Mouse (Mus musculus) Muller cell, postnatal 12 days (primary cell): ENCODE measurements at regions not wholly inside any gene's neighbourhood (a gene's known extent, or its start where the extent isn't known, plus 50 kb on each side); places are given as distances from the start of the nearest gene placed in this dataset.
"Not testable (repeated sequence)": the region's sequence is repeated elsewhere in the genome, so short reads cannot be mapped to it uniquely, and the experiment has no call there.

Experiments
- DNase-seq: peaks from one replicate; pipeline ENCODE4 v3.0.0-alpha.2; 2015; ENCODE audit errors: inconsistent ontology term

DNA sequence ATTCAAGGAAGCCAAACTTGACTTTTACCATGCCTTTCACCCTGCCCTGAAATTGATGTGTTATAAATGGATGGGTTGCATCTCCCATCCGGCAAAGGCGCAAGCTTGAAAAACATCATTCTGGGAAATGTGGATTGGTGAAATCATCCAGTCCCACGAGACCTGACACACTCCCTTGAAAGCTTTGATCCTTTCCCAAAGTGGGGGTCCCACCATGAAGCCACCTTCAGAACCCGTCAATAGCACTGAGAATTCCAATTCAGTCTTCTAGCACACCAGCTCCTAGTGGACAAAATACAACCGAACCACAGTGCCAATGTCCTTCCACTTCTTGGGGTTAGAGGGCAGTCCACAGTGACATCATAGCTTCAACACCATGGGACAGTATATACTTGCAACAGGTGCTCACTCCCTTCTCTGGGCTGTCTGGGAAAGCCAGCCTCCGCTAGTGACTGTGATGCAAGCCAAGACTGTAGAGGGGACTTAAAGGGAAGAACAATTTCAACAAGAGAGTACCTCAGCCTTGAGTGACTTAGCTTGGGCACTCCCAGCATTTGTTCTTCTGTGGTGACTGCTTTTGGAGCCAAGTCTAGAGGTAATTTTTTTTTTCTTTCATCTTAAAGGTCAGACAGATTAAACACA, 126.6 kb upstream of the Gmds start:
- no peak for DNase-seq

DNA sequence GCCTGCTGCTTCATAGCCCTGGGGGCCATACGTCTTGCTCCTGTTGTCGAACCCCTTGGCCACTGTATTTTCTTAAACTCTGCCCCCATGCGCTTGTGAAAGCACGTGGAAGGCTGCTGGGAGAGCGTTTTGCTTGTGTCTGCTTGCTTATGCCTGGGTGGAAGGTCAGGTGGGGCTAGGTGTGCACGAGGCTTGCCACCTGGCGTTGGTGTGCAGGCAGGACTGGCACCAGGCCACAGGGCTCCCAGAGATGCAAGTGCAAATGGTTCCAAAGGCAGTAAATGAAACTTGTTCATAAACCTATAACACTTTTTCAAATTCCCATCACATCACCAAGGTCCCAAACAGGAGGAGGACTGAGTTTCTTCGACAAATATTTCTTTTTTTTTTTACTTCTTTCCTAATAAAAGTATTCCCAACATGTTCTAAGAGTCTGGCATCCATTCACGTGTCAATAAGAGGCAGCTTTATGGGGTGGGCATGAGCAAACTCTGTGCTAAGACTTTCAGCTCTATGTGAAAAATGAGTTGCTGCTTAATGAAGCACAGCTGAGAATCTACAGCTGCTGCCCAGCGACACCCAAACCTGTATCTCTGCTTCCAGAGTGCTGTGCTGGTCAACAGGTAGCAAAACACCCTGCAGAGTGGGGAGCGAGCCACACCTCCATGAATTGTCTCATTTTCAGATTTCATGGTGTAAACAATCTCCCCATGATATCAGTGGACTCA, 116.0 kb upstream of the Gmds start:
- DNase-seq, result no peak

DNA sequence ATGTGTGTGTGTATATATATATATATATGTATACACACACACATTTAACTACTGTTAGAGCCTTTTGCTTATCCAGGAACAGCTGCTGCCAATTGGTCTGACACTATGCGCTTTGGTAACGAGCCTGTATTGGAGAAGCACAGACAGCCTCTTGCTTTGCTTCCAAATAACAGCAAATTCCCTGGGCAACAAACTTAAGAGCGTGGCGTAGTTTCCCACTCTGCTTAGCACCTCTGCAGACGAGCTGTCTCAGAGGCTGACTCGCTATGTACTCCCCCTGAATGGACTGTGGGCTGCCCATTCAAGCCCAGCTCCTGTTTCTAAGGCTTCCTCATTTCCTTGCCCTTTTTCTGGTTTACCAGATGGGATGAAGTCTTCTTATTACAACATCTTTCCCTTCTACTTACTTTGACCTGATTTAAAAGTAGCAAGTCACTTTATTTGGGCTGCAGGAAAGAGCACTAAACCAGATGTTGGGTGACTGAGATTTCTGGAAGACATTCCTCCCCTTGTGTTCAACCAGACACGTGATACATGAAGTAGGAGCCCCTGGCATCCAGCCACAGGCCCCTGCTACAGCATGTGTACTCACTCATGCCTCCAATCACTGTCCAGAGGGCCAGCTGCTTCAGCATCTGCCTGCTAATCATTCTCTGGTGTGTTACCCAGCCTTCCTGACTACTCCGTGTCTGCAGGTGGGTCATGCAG, 111.3 kb upstream of the Gmds start:
- no peak for DNase-seq

DNA sequence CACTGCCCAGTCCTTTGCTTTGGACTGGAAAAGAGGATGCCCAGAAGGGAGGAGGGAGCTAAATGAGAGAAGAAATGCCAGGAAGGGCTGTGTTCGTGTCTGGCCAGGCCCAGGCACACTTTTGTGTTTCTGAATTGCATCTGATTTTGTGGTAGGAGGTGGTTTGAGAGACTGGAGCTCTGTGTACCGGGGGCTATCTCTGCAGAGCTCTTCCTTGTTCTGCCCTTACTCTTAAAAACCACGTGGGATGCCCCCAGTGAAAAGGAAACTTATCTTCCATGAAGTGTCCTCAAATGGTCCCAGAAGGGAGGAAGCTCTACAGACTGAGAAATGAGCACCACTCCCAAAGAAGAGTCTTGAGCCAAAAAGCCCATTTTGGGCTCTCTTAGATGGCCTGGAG, 106.0 kb upstream of the Gmds start:
- DNase-seq, result no peak

DNA sequence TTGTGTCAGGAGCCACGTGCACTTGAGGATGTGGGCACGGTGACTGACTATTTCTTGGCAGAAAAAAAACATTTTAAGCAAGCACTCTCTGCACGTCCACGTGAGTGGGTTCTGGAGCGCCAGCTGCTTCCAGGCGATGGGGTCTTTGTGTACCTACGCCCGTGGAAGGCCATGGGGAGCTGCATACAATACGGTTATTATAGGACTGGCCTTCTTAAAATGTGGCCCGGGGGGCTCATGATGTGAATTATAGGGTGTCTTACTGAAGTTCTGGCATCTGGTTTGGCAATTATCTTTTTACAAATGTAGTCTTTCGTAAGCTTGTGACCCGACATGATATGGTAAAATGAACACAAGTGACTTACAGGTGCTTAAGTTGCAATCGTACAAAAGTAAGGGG, 103.5 kb upstream of the Gmds start:
- no peak for DNase-seq

DNA sequence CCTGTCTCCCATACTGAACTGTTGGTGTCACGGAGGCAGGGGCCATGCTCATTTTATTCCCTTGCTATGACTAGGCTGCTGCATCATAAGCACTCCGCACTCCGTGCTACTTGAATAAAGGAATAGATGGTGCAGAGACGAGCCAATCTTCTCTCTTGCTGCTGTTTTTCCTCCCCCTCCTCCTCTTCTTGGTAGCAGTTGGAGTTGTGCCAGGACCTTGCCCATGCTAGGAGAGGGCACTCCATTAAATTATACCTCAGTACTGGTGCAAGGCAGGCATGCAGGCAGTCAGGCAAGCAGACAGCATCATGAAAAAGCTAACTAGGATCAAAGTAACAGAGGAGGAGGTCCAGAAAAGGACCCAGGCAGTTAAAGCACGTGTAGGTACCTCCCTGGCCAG, 96.6 kb upstream of the Gmds start:
- DNase-seq, result no peak

DNA sequence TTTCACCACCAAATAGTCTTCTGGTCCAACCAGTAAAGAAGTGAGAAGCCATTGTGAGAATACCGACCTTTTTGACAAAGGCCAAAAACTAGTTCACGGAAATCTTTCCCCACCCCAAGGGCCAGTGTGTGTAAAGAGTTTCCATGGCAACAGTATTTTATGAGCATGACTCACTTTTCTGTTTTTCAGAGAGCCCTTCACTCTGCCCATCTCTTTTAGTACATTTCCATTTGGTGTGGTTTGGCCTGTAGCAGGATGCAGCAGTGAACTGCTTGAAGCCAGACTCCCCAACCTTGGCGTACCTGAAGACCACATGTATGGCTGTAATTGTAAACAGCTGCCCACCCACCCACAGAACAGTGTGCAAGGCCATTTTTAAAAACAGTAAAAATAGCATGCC, 89.9 kb upstream of the Gmds start:
- peak; percentile 69 for DNase-seq

DNA sequence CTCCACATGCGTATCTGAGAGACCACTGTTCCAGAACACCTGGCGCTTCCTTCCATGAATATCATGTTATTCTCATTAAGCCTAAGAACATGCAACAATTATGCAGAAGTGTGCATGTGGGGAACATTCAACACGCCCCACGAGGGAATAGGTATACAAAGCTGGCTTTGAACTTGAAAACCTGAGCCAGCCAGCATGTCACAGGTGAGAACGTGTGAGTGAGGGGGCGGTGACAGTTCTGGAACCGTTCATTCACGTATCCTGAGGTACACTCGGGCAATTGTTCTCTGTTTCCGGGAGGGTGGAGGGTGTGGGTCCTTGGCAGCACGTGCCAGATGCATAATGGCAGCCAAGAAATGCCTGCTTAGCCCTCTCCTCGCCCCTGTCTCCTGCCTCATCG, 88.4 kb upstream of the Gmds start:
- no peak for DNase-seq

DNA sequence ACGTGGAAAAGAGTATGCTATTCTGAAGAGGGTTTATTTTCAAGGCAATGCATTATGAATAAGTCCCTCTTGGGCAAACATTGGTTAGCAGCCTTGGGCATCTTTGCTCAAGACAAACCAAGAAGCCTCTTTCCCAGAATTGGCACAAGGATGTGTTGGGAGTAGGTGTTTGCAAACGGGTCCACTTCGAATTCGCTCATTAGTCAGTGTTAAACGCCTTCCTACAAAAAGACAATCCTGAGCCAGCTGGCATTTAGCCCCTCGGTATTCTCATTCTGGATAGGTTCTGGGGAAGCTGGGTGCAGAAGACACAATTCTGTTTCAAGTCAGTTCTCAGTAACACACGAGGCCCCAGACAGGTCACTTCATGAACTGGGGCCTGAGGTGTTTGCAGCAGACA, 87.7 kb upstream of the Gmds start:
- DNase-seq, result peak; percentile 56

DNA sequence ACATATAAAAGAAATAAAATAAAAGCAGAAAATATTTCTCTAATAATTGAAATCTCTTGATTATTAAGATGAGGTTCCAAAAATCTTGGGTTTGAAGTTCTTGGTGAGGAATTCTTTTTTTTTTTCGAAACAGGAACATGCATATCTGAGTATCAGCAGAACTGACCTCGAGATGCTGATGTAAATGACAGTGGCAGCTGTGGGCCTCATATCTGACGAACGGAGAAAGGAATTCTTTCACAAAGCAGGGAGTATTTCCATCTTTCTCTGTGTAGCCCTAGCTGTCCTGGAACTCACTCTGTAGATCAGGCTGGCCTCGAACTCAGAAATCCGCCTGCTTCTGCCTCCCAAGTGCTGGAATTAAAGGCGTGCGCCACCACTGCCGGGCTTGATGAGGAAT, 86.0 kb upstream of the Gmds start:
- DNase-seq, result not testable (repeated sequence)

DNA sequence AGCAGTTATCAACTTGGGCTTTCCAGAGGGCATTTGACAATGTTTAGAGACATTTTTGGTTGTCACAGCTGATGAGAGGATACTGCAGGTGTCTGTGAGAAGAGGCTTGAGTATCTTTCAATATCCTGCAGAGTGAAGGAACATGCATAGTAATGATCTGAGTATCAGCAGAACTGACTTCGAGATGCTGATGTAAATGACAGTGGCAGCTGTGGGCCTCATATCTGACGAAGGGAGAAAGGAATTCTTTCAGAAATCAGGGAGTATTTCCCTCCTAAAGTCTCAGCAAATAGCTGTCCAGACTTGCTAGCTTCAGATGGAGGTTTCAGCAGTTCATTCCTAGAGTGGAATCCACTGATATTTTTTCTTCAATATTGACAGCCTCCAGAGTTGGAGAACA, 83.9 kb upstream of the Gmds start:
- no peak for DNase-seq

DNA sequence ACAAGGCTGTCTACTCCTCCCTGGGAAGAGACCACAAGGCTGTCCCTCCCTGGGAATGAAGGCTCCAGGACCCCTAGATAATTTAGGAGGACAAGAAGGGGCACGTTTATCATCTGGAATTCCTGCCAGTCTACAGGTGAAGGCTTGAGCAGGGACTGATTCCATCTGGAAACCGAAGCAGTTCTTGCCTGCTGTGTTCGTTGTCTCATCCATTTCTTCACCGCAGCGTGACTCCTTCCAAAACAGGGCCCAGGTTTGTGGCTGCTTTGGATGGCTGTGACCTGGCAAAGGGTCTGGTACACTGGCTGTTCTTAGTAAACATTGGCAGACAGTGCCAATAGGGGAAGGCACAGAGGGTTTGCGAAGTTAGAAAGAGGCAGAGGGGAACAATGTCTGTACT, 80.8 kb upstream of the Gmds start:
- DNase-seq, result no peak

DNA sequence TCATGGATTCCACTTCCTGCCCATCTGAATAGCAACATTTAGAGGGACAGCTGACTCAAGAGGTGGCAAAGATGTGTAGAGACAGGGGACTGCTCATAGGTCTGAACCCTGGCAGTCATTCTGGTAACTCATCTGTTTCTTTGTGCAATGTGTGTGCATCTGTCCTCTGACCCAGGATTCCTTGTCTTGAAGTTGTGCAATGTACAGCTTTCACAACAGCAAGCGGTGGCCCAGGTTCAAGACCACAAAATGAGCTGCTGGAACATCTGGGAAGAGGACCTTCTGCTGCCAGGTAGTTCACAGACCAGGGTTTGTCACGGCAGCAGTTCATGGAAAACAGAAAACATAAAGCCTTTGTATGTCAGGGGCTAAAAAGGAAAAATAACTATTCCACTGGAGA, 80.1 kb upstream of the Gmds start:
- no peak for DNase-seq

DNA sequence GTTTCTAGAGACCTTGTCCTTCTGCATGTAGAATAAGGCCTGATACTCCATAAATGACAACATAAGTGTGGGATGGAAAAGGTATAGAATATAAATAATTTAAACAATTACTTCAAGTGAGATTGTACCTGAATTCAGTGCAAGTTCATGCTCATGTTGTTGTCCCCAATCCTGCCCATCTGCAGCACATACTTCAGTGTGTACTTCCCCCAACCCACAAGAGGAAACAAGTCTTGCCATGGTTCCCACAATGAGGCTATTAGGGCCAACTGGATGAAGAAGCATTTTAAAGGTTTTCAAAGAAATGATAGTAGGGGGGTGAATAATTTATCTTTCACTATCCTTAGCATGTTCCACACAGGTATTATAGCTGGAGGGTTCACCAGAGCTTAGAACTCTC, 79.4 kb upstream of the Gmds start:
- DNase-seq, result no peak

DNA sequence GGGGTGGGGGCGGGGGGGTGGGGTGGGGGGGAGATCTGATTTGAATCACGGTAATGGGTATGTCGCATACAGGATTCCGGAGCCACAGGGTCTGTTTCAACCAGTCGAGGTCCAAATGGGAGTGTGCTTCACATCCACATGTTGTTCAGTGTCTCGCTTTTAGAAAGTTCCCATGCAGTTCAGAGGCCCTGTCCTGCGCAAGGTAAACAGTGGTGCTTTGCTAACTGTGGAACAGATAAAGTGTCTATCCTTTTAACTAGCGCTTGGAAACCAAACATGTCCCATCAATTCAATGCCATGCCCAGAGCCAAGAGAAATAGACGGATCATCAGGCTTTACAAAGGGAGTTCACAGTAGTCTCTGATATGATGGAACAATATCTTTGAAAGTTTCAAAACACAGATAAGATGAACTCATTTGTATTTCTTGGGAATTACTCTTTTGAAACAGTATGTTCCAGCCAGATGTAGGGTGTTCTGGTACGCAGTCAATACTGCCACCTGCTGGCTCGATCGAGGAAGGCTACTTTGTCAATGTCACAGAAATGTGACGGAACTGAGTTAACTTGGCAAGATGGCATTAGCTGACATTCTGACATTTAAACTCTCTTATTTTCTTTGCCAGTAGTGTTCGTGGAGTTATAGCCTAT, 72.9 kb upstream of the Gmds start:
- peak; percentile 45 for DNase-seq

DNA sequence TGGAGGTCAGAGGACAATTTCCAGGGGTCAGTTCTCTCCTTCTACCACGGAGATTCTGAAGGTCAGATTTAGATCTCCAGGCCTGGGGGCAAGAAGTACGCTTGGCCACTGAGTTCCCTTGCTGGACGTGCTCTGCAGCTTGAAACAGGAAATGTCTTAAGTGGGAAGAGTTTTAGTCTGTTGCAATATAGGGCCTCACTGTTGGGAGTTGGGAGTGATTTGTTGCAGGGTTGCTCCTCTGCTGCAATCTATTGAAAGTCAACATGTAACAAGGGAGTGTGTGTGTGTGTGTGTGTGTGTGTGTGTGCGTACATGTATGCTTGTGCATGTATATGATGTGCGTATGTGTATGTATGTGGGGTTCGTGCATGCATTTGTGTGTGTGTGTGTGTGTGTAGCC, 71.5 kb upstream of the Gmds start:
- no peak for DNase-seq

DNA sequence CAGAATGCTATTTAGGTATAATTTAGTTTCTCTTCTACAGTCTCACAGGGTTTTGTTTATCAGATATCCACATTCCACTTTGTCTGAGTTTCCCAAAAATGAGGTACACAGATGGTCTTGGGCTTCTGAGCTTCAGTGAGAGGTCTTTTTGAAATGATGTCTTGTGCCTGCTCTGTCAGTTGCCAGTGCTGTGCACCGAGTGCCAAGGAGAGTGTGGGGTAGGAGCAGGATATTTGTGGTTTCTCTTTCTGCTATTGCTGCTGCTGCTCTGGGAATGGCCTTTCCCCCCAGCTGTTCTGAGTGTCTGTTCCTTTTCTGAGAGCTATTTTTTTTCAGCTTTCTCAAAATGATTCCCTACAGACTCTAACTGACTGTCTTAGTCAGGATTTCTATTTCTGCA, 60.1 kb upstream of the Gmds start:
- no peak for DNase-seq
